Mouse (Mus musculus): ENCODE measurements around the gene Cox14. TPM values are rescaled to one million over a fixed set of nuclear protein-coding genes. Genes with fewer than 3 reads are reported as not detected.
A peak's percentile ranks its signal among the peaks of the same experiment; 100 is the strongest.

Gene Cox14
- polyA plus RNA-seq, 1 experiment from 2014 or later: 134 TPM

DNA sequence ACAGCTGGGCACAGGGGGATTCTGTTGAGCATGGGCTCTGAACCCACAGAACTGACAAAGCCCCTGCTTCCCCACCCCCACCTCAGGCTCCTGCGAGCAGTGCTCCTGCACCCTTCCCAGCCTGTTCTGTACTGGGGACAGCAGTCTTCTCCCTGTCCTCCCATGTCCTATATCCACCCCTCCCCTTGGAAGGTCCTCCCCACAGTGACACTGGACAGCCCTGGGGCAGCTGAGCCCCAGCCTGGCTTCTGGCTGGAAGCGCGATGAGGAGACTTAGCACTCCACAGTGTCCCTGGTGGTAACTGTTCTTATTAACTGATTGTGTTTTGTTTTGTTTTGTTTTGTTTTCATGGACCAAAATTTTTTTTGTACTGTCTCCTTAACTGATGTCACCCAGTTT is 11.8 kb upstream of the Cox14 start:
- 93% methylated on average over 3 of the region's 3 CpGs for WGBS
- ATAC-seq (ENCODE audit: insufficient read depth, low FRiP score, low TSS enrichment) (no peak), DNase-seq (ENCODE audit: low spot score) (no peak)
- H3K4me2 ChIP-seq (ENCODE audit: low read depth): no peak overlapping the region
- peaks cover 40% of the 10 kb centered on the region for H3K36me3 ChIP-seq (ENCODE audit: control insufficient read depth, insufficient read depth, low read length)
- H3K9ac ChIP-seq (ENCODE audit: low read length): no peak overlapping the region
- H3K4me3 ChIP-seq (ENCODE audit: low read depth, low read length): no peak overlapping the region
- H3K27me3 ChIP-seq (ENCODE audit: control insufficient read depth, insufficient read depth, low read length): no peaks in the 10 kb centered on the region
- no peaks in the 10 kb centered on the region for H3K9me3 ChIP-seq (ENCODE audit: control insufficient read depth, low read length)
- H3K4me1 ChIP-seq (ENCODE audit: control insufficient read depth, insufficient read depth, low read length): peaks cover 5% of the 10 kb centered on the region; the same call in 1 of the 2 replicates
- no peak overlapping the region for H3K27ac ChIP-seq (ENCODE audit: low read depth, low read length)

DNA sequence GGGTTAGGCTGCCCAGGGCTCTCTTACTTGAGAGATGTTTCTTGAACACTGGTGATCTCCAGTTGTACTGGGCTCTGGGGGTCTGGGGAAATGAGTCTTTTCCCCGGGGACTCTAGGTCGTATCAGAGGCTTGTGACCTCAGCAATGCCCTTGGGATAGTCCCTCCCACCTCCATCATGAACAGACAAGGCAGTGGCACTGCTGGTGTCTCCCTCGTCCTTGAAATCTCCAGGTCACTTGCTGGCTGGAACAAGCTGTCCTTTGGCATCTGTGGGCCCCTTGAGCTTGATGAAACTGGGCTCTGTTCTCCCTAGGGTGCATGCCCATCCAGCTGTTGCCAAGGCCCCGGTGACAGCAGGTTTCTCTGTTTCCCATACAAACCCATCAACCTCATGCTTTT is 11.2 kb upstream of the Cox14 start:
- Histone ChIP-seq H3K4me2 (ENCODE audit: low read depth) (no peak overlapping the region), H3K9me3 (ENCODE audit: control insufficient read depth, low read length) (no peaks in the 10 kb centered on the region), H3K36me3 (ENCODE audit: control insufficient read depth, insufficient read depth, low read length) (peaks cover 35% of the 10 kb centered on the region), H3K27ac (ENCODE audit: low read depth, low read length) (no peak overlapping the region), H3K4me3 (ENCODE audit: low read depth, low read length) (no peak overlapping the region), H3K4me1 (ENCODE audit: control insufficient read depth, insufficient read depth, low read length) (peaks cover 5% of the 10 kb centered on the region; the same call in 1 of the 2 replicates), H3K9ac (ENCODE audit: low read length) (no peak overlapping the region), H3K27me3 (ENCODE audit: control insufficient read depth, insufficient read depth, low read length) (no peaks in the 10 kb centered on the region)
- no peak for ATAC-seq (ENCODE audit: insufficient read depth, low FRiP score, low TSS enrichment)
- no peak for DNase-seq (ENCODE audit: low spot score)
- 70% methylated on average over 4 of the region's 4 CpGs for whole genome bisulfite sequencing

DNA sequence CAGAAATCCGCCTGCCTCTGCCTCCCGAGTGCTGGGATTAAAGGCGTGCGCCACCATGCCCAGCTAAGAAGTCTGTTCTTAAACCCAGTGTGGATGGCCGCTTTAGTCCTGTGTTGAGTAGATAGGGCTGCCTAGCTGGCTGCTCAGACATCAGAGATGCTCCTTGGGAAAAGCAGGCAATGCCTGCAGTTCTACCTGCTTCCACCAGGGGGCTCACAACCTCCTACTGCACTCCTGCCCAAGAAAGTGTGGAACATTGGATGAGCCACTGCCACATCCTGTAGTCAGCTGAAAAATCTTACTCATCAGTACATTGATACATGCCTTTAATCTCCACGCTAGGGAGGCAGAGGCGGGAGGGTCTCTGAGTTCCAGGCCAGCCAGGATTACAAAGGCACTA is 10.6 kb upstream of the Cox14 start:
- Histone ChIP-seq H3K27ac (ENCODE audit: low read depth, low read length) (no peak overlapping the region), H3K4me2 (ENCODE audit: low read depth) (no peak overlapping the region), H3K9ac (ENCODE audit: low read length) (no peak overlapping the region), H3K36me3 (ENCODE audit: control insufficient read depth, insufficient read depth, low read length) (peaks cover 30% of the 10 kb centered on the region), H3K9me3 (ENCODE audit: control insufficient read depth, low read length) (no peaks in the 10 kb centered on the region), H3K4me3 (ENCODE audit: low read depth, low read length) (no peak overlapping the region), H3K27me3 (ENCODE audit: control insufficient read depth, insufficient read depth, low read length) (no peaks in the 10 kb centered on the region), H3K4me1 (ENCODE audit: control insufficient read depth, insufficient read depth, low read length) (peaks cover 5% of the 10 kb centered on the region; the same call in 1 of the 2 replicates)
- peak; percentile 17; the same call in 1 of the 2 replicates for ATAC-seq (ENCODE audit: insufficient read depth, low FRiP score, low TSS enrichment)
- DNase-seq (ENCODE audit: low spot score): peak; percentile 78
- 62% methylated on average over 7 of the region's 7 CpGs for WGBS

DNA sequence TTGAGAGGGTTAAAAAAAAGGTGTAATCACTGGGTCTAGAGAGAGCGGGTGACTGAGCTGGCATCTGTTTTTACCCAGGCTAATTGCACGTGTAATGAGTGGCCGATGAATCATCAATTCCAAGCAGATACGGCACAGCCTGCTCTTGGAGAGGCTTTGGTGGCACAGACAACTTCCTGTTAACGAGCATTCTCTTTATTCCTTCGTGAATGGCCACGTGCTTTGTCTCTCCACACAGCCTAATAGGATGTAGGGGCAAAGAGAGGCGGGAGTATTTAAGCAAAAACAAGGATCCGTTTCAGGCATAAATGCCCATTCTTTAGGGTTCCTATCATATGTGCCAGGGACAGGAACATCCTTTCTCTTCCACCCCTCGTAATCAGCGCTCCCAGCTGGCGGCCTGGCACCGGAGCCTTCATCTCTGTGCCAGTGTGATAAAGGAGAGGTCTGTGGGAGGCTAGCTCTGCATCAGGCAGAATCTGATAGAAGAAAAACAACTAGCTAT is 10.0 kb upstream of the Cox14 start:
- Histone ChIP-seq H3K4me2 (ENCODE audit: low read depth) (no peak overlapping the region), H3K4me1 (ENCODE audit: control insufficient read depth, insufficient read depth, low read length) (peaks cover 5% of the 10 kb centered on the region; the same call in 1 of the 2 replicates), H3K27me3 (ENCODE audit: control insufficient read depth, insufficient read depth, low read length) (no peaks in the 10 kb centered on the region), H3K27ac (ENCODE audit: low read depth, low read length) (no peak overlapping the region), H3K36me3 (ENCODE audit: control insufficient read depth, insufficient read depth, low read length) (peaks cover 25% of the 10 kb centered on the region), H3K9me3 (ENCODE audit: control insufficient read depth, low read length) (no peaks in the 10 kb centered on the region), H3K4me3 (ENCODE audit: low read depth, low read length) (no peak overlapping the region), H3K9ac (ENCODE audit: low read length) (no peak overlapping the region)
- no peak for ATAC-seq (ENCODE audit: insufficient read depth, low FRiP score, low TSS enrichment)
- no peak for DNase-seq (ENCODE audit: low spot score)
- WGBS: 87% methylated on average over 13 of the region's 13 CpGs

DNA sequence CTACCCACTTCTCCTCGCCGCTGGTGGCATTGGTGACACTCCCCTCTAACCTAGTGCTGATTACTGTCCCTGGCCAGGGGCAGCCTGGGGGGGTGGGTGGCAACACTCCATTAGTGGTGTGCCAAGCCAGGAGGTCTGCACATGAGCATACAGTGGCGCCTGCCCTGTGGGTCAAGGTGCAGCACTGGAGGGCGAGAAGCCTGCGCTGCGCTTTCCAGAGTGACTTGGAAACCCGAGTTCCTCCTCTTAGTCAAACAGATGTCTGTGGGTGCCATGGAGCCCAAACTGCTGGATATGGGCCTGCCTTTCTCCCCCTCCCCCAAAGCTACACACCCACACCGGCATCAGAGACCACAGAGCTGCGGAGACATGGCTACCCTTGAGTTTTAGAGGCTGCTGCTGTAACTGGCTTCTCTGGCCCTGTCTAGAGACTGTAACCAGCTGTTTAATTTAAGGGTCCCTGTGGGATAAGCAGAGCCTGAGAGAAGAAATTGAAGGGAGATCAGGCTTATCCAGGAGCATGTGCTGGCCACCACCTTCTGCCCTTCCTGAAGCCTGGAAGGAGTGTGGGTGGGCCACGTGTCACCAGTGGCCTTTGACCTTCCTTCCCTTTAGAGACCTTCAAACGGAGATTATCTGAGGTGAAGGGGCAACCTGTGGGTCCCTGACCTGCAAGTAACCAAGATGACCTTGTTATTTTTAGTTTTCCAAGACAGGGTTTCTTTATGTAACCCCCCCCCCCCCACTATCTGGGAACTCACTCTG is 9.3 kb upstream of the Cox14 start:
- Histone ChIP-seq H3K27ac (ENCODE audit: low read depth, low read length) (no peak overlapping the region), H3K27me3 (ENCODE audit: control insufficient read depth, insufficient read depth, low read length) (no peaks in the 10 kb centered on the region), H3K4me3 (ENCODE audit: low read depth, low read length) (no peak overlapping the region), H3K4me1 (ENCODE audit: control insufficient read depth, insufficient read depth, low read length) (peaks cover 5% of the 10 kb centered on the region; the same call in 1 of the 2 replicates), H3K9ac (ENCODE audit: low read length) (no peak overlapping the region), H3K9me3 (ENCODE audit: control insufficient read depth, low read length) (no peaks in the 10 kb centered on the region), H3K36me3 (ENCODE audit: control insufficient read depth, insufficient read depth, low read length) (peaks cover 23% of the 10 kb centered on the region), H3K4me2 (ENCODE audit: low read depth) (no peak overlapping the region)
- no peak for DNase-seq (ENCODE audit: low spot score)
- ATAC-seq (ENCODE audit: insufficient read depth, low FRiP score, low TSS enrichment): no peak
- WGBS: 78% methylated on average over 11 of the region's 11 CpGs

DNA sequence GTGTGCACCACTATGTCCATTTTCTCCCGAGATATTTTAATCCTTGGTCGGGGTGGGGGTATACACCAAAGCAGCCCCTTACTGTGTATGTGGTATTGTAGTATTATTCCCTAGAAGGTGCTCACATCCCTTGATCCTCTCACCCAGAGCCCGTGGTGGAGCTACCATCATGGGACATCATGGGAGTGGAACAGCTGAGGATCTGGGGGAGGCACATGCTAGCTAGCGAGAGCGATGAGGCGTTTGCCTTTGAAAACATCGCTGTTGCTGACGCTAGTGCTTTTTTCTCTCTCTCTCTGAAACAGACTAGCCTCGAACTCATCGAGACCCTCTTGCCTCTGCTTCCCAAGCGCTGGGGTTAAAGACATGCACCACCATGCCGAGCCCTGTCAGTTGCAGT is 8.6 kb upstream of the Cox14 start:
- no peak overlapping the region for H3K27ac ChIP-seq (ENCODE audit: low read depth, low read length)
- 94% methylated on average over 12 of the region's 12 CpGs for WGBS
- no peak overlapping the region for H3K9ac ChIP-seq (ENCODE audit: low read length)
- peaks cover 5% of the 10 kb centered on the region; the same call in 1 of the 2 replicates for H3K4me1 ChIP-seq (ENCODE audit: control insufficient read depth, insufficient read depth, low read length)
- ATAC-seq (ENCODE audit: insufficient read depth, low FRiP score, low TSS enrichment): no peak
- H3K4me3 ChIP-seq (ENCODE audit: low read depth, low read length): no peak overlapping the region
- H3K27me3 ChIP-seq (ENCODE audit: control insufficient read depth, insufficient read depth, low read length): no peaks in the 10 kb centered on the region
- no peaks in the 10 kb centered on the region for H3K9me3 ChIP-seq (ENCODE audit: control insufficient read depth, low read length)
- H3K36me3 ChIP-seq (ENCODE audit: control insufficient read depth, insufficient read depth, low read length): peaks cover 19% of the 10 kb centered on the region
- DNase-seq (ENCODE audit: low spot score): no peak
- no peak overlapping the region for H3K4me2 ChIP-seq (ENCODE audit: low read depth)

DNA sequence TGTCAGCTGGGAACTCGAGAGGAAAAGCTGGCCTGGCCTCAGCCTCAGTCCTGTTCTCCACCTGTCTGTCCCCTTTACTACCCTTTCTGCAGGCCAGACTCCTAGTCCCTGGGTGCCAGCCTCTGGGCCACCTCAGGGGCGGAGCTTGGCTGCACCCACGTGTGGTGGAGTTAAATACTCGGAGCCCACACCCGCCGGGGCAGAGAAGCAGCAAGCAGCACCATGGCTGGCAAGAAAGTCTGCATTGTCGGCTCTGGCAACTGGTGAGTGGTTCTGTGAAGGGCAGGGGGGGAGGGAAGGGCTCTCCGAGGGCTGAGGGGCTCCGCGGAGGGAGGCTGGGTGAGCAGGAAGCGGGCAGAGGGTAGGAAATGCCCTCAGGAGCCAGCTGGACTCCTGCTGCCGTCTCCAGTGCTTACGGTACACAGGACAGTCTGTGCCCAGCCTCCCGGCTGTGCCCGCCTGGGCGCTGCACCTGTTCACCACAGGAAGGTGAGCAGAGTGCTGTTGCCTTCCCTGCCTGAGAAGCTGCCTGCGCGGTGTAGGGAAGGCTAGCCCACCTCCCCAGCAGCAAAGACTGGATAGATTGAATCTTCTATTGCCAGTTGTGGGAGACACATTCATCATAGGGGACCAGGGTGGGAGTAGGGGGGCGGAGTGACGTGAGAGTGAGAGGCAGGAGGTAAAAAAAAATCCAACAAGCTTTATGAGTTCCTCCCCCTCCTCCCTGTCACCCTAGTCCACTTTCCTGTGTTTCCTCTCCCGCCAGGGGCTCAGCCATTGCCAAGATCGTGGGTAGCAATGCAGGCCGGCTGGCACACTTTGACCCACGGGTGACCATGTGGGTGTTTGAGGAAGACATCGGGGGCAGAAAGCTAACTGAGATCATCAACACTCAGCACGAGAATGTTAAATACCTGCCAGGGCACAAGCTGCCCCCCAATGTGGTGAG is 7.8 kb upstream of the Cox14 start, which contains the start of gene Gpd1:
TSS of gene Gpd1 (plus strand) at position 130 of the 949 bp plus-strand sequence.
- no peak within 1 kb of the TSS for H3K9ac ChIP-seq (ENCODE audit: low read length)
- H3K27ac ChIP-seq (ENCODE audit: low read depth, low read length): no peak within 1 kb of the TSS

DNA sequence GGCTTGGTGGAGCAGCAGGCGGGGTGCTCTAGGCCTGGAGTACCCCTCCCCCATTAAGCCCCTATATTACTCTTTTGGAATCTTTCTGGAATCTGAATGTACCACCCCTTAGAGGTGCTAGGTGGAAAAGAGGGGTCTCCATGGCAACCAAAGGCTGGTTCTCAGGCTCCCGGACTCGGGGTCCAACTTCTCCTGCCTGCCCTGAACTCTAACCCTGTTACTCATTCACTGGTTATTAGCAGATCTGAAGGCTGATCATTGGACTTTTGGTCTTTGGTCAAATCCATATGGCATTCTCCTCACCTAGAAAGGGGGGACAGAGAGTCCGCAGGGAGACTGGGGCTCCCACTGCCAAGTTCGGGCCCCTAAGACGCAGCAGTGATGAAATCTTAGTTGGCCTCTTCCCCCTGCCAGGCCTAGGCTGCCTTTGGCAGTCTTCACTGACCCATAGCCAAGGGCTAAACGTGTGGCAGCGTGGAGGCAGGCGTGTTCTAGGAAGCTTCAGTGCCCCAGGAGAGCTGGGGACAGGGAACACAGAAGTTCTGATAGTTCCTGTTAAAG is 6.9 kb upstream of the Cox14 start:
- DNase-seq (ENCODE audit: low spot score) (no peak), ATAC-seq (ENCODE audit: insufficient read depth, low FRiP score, low TSS enrichment) (no peak)
- Histone ChIP-seq H3K9ac (ENCODE audit: low read length) (no peak overlapping the region), H3K4me3 (ENCODE audit: low read depth, low read length) (no peak overlapping the region), H3K27me3 (ENCODE audit: control insufficient read depth, insufficient read depth, low read length) (no peaks in the 10 kb centered on the region), H3K4me2 (ENCODE audit: low read depth) (no peak overlapping the region), H3K36me3 (ENCODE audit: control insufficient read depth, insufficient read depth, low read length) (peaks cover 7% of the 10 kb centered on the region), H3K4me1 (ENCODE audit: control insufficient read depth, insufficient read depth, low read length) (peaks cover 8% of the 10 kb centered on the region), H3K9me3 (ENCODE audit: control insufficient read depth, low read length) (no peaks in the 10 kb centered on the region), H3K27ac (ENCODE audit: low read depth, low read length) (no peak overlapping the region)
- WGBS: 88% methylated on average over 9 of the region's 9 CpGs

More for the DNA sequence above, 7.8 kb upstream of the Cox14 start, which contains the start of gene Gpd1:
- ATAC-seq (ENCODE audit: insufficient read depth, low FRiP score, low TSS enrichment) (no peak), DNase-seq (ENCODE audit: low spot score) (no peak)
- no peak within 1 kb of the TSS for H3K4me2 ChIP-seq (ENCODE audit: low read depth)
- peaks cover 10% of the 10 kb centered on the region for H3K36me3 ChIP-seq (ENCODE audit: control insufficient read depth, insufficient read depth, low read length)
- peaks cover 5% of the 10 kb centered on the region; the same call in 1 of the 2 replicates for H3K4me1 ChIP-seq (ENCODE audit: control insufficient read depth, insufficient read depth, low read length)
- WGBS: 77% methylated on average over 26 of the region's 26 CpGs
- no peak within 1 kb of the TSS for H3K4me3 ChIP-seq (ENCODE audit: low read depth, low read length)
- no peaks in the 10 kb centered on the region for H3K9me3 ChIP-seq (ENCODE audit: control insufficient read depth, low read length)
- H3K27me3 ChIP-seq (ENCODE audit: control insufficient read depth, insufficient read depth, low read length): no peaks in the 10 kb centered on the region

Data from neural tube, embryonic 11.5 days (tissue).